Mouse (Mus musculus) heart, postnatal 0 days (tissue): Measurements from ENCODE around the gene Ciita. TPM values are rescaled to one million over a fixed set of nuclear protein-coding genes. Genes with fewer than 3 reads are reported as not detected.

Experiments
- ATAC-seq: fragments of 200-750 bp; cut with Nextera tagmentation; 2 replicates; pipeline ENCODE4 v1.8.0; 2017; ENCODE audit warnings: low read depth, moderate number of reproducible peaks, moderate library complexity; ENCODE audit not compliant: insufficient read depth
- DNase-seq: peaks from one replicate; pipeline ENCODE4 v3.0.0-alpha.2; 2016; ENCODE audit warnings: low spot score
- H3K27ac ChIP-seq: fragments of 300-500 bp; sonication (generic); 2 replicates; pipeline ENCODE4 v1.5.1; 2014; ENCODE audit warnings: low read depth, mild to moderate bottlenecking
- H3K27me3 ChIP-seq: fragments of 300-500 bp; sonication (generic); 2 replicates; pipeline ENCODE4 v1.6.1; 2014; ENCODE audit warnings: low read length, mixed read lengths; ENCODE audit not compliant: control insufficient read depth, insufficient read depth
- H3K36me3 ChIP-seq: fragments of 300-500 bp; sonication (generic); replicated peaks from 2 replicates; pipeline ENCODE4 v1.6.1; 2014; ENCODE audit warnings: low read length, mixed read lengths; ENCODE audit not compliant: control insufficient read depth, insufficient read depth
- H3K4me1 ChIP-seq: fragments of 300-500 bp; sonication (generic); 2 replicates; pipeline ENCODE4 v1.6.1; 2014; ENCODE audit warnings: antibody characterized with exemption; ENCODE audit not compliant: control insufficient read depth, insufficient read depth
- H3K4me2 ChIP-seq: fragments of 300-500 bp; sonication (generic); 2 replicates; pipeline ENCODE4 v1.6.1; 2014; ENCODE audit warnings: low read depth, mild to moderate bottlenecking, low read length, moderate library complexity
- H3K4me3 ChIP-seq: fragments of 300-500 bp; sonication (generic); 2 replicates; pipeline ENCODE4 v1.5.1; 2014; ENCODE audit warnings: low read depth, low read length
- H3K9ac ChIP-seq: fragments of 300-500 bp; sonication (generic); replicated peaks from 2 replicates; pipeline ENCODE4 v1.6.1; 2014; ENCODE audit warnings: low read depth, low read length, mixed read lengths
- H3K9me3 ChIP-seq: fragments of 300-500 bp; sonication (generic); replicated peaks from 2 replicates; pipeline ENCODE4 v1.6.1; 2016; ENCODE audit warnings: low read length; ENCODE audit not compliant: control insufficient read depth
- CTCF ChIP-seq: IDR thresholded peaks from 2 replicates; pipeline ENCODE4 v1.5.1; 2016; ENCODE audit warnings: antibody characterized with exemption, control low read depth, low read depth
- EP300 ChIP-seq: IDR thresholded peaks from 2 replicates; pipeline ENCODE4 v1.6.1; 2016; ENCODE audit warnings: antibody characterized with exemption, low read depth
- WGBS: fragments of 180-500 bp; shearing (Covaris S2); extraction: QIAGEN DNeasy Blood & Tissue Kit; methylation state at CpG from one replicate; pipeline ENCODE4 v1.1.7; 2014; 5-methylcytosine and 5-hydroxymethylcytosine counted together
- polyA plus RNA-seq: library from polyadenylated mRNA; unstranded; fragments of >200 nt; fragmentation: Nextera tagmentation; extraction: Ambion mirVana; gene quantifications from 2 replicates; pipeline ENCODE4 v1.2.1, GENCODE M21; 2015
- total RNA-seq: library from RNA; depleted of rRNA; stranded (reverse); fragments of >200 nt; gene quantifications from 2 replicates; pipeline ENCODE4 v1.2.3, GENCODE M21; 2014; ENCODE audit warnings: low replicate concordance

The Ciita gene
- total and polyA plus RNA-seq, 2 experiments from 2014 or later: 0.08 TPM; not detected in 1

- no peak for DNase-seq
- Histone ChIP-seq H3K4me3 (no peak overlapping the region), H3K27me3 (0 out of 2 replicates have a peak, but pooled peaks cover 8% of the 10 kb centered on the region), H3K36me3 (no peaks in the 10 kb centered on the region), H3K27ac (no peak overlapping the region), H3K4me2 (no peak overlapping the region), H3K9ac (no peak overlapping the region), H3K4me1 (no peaks in the 10 kb centered on the region), H3K9me3 (no peaks in the 10 kb centered on the region)
- ATAC-seq: no peak
- 74% methylated on average over 4 of the region's 4 CpGs for WGBS
- TF ChIP-seq CTCF (no peak), EP300 (no peak)
Observed at GRCm38 (mm10) chr16:10507445-10507844, 27.6 kb downstream of the Ciita start.

- Histone ChIP-seq H3K4me3 (no peak overlapping the region), H3K9ac (no peak overlapping the region), H3K27me3 (0 out of 2 replicates have a peak, but pooled peaks cover 3% of the 10 kb centered on the region), H3K27ac (no peak overlapping the region), H3K9me3 (no peaks in the 10 kb centered on the region), H3K4me1 (no peaks in the 10 kb centered on the region), H3K4me2 (no peak overlapping the region), H3K36me3 (no peaks in the 10 kb centered on the region)
- 62% methylated on average over 6 of the region's 6 CpGs for WGBS
- ATAC-seq: no peak
- no peak for DNase-seq
- no peak for TF ChIP-seq CTCF
Observed at GRCm38 (mm10) chr16:10508691-10509090, 28.8 kb downstream of the Ciita start.

- H3K27me3 ChIP-seq: 0 out of 2 replicates have a peak, but pooled peaks cover 3% of the 10 kb centered on the region
- no peak for DNase-seq
- H3K4me1 ChIP-seq: no peaks in the 10 kb centered on the region
- H3K4me2 ChIP-seq: no peak overlapping the region
- 36% methylated on average over 14 of the region's 14 CpGs for WGBS
- no peak overlapping the region for H3K27ac ChIP-seq
- no peaks in the 10 kb centered on the region for H3K9me3 ChIP-seq
- peak; percentile 26; the same call in 1 of the 2 replicates for ATAC-seq
- no peak overlapping the region for H3K9ac ChIP-seq
- no peak overlapping the region for H3K4me3 ChIP-seq
- TF ChIP-seq EP300 (no peak), CTCF (peak; percentile 8; the same call in 1 of the 2 replicates)
- no peaks in the 10 kb centered on the region for H3K36me3 ChIP-seq
Observed at GRCm38 (mm10) chr16:10510477-10511133, 30.7 kb downstream of the Ciita start.

GRCm38 (mm10) chr16:10511134-10511520 lies 31.3 kb downstream of the Ciita start:
- no peak overlapping the region for H3K4me3 ChIP-seq
- no peak overlapping the region for H3K27ac ChIP-seq
- H3K4me2 ChIP-seq: no peak overlapping the region
- H3K36me3 ChIP-seq: no peaks in the 10 kb centered on the region
- WGBS: 73% methylated on average over 12 of the region's 12 CpGs
- TF ChIP-seq EP300 (no peak), CTCF (no peak)
- ATAC-seq (no peak), DNase-seq (no peak)
- 0 out of 2 replicates have a peak, but pooled peaks cover 3% of the 10 kb centered on the region for H3K27me3 ChIP-seq
- no peak overlapping the region for H3K9ac ChIP-seq
- H3K9me3 ChIP-seq: no peaks in the 10 kb centered on the region
- H3K4me1 ChIP-seq: no peaks in the 10 kb centered on the region

GRCm38 (mm10) chr16:10515953-10516572 lies 36.2 kb downstream of the Ciita start:
- TF ChIP-seq EP300: no peak
- no peak for TF ChIP-seq CTCF
- H3K4me1 ChIP-seq: no peaks in the 10 kb centered on the region
- 0 out of 2 replicates have a peak, but pooled peaks cover 3% of the 10 kb centered on the region for H3K27me3 ChIP-seq
- ATAC-seq: no peak
- no peaks in the 10 kb centered on the region for H3K9me3 ChIP-seq
- 84% methylated on average over 12 of the region's 12 CpGs for WGBS
- H3K4me3 ChIP-seq: no peak overlapping the region
- no peak for DNase-seq
- no peak overlapping the region for H3K27ac ChIP-seq
- no peak overlapping the region for H3K9ac ChIP-seq
- H3K4me2 ChIP-seq: no peak overlapping the region
- no peaks in the 10 kb centered on the region for H3K36me3 ChIP-seq
